Mouse (Mus musculus): ENCODE results near the gene Osbpl9. TPM values are rescaled to one million over a fixed set of nuclear protein-coding genes. Genes with fewer than 3 reads are reported as not detected.

The Osbpl9 gene
- polyA plus RNA-seq, 1 experiment = 133 TPM

DNA sequence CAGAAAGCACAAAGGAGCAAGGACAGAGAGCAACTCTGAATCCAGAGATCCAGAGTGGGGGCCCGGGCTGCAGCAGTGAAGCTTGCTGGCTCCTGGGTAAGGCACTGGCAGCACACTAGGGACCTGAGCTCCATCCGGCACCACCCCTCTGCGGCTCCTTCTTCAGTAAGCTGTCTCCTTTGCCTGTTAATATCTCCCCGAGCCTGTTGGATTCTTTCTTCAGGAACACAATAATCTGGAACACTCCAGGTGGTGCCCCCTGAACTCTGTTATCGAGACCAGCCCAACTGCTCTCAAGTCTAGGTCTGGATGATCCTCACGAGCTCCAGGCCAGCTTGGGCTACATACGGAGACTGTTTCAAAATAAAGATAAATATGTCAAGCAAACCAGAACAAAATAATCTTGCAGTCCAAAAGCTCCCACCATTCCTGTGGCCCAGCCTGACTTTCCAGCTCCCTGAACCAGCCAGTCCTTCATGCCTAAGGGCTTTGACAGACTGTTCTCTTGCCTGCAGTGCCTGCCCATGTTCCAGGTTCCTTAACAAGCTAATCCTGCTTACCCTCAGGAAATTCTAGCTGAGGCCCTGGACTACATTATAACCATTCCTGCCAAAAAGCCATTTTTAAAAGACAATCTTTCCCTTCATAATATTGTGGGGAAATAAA, 28.2 kb downstream of the Osbpl9 start:
- Histone ChIP-seq H3K4me3 (ENCODE audit: insufficient read depth, low read length) (no peak overlapping the region), H3K4me1 (ENCODE audit: control insufficient read depth, insufficient read depth, low read length) (peaks cover 9% of the 10 kb centered on the region), H3K27ac (ENCODE audit: insufficient read depth, low read depth, low read length) (no peak overlapping the region)
- TF ChIP-seq CTCF (IDR thresholded peaks at IDR 0.05; ENCODE audit: low read depth, low read length) (no peak), POLR2A (IDR thresholded peaks at IDR 0.05; ENCODE audit: borderline replicate concordance, low read depth, low read length) (no peak)

DNA sequence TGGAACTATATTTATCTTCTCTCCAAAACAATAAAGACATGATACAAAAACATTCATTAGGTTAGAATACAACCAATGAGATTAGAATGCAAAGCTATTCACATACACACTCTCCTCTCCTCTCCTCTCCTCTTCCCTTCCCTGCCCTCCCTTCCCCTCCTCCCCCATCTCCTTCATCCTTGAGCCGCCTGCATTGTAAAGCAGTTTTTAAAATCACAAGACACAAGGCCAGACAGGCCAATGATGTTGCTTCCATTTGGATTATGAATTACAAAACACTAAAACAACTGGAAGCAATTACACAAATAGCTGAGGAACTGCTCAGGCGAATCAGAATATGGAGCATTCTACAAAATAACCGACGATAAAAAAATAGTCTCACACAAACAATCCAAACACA, 28.7 kb downstream of the Osbpl9 start:
- H3K27ac ChIP-seq (ENCODE audit: insufficient read depth, low read depth, low read length) = no peak overlapping the region
- no peak for TF ChIP-seq POLR2A (IDR thresholded peaks at IDR 0.05; ENCODE audit: borderline replicate concordance, low read depth, low read length)
- TF ChIP-seq CTCF (IDR thresholded peaks at IDR 0.05; ENCODE audit: low read depth, low read length) = no peak
- H3K4me3 ChIP-seq (ENCODE audit: insufficient read depth, low read length) = no peak overlapping the region
- peaks cover 9% of the 10 kb centered on the region for H3K4me1 ChIP-seq (ENCODE audit: control insufficient read depth, insufficient read depth, low read length)

DNA sequence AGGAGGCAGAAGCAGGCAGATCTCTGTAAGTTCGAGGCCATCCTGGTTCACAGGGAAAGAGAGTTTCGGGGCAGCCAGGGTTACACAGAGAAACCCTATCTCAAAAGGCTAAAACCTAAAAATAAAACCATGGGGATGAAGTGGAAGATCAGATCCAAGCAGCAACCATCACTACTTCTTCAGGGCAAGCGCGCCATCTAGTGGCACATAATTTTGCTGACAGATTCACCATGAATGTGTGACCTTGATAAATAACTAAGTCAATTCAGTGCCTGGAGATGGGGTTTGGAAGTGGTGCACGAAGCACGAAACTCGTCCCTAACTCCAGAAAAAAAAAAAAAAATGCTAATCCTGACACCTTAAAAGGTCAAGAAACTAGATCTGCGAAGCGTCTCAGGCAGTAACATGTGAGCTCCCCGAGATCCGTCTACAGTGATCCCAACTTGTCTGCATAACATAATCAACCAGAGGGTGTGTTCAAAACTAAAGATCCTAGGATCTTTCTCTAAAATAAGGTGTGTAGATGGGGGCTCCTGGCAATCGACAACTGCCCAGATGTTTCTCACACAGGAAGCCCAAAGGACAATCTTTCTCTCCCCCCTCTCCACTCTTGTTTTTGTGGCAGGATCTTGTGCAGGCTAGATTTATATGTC, 36.4 kb downstream of the Osbpl9 start:
- Histone ChIP-seq H3K4me1 (ENCODE audit: control insufficient read depth, insufficient read depth, low read length) (no peaks in the 10 kb centered on the region), H3K4me3 (ENCODE audit: insufficient read depth, low read length) (no peak overlapping the region), H3K27ac (ENCODE audit: insufficient read depth, low read depth, low read length) (no peak overlapping the region)
- TF ChIP-seq CTCF (IDR thresholded peaks at IDR 0.05; ENCODE audit: low read depth, low read length) = no peak
- no peak for TF ChIP-seq POLR2A (IDR thresholded peaks at IDR 0.05; ENCODE audit: borderline replicate concordance, low read depth, low read length)

- Histone ChIP-seq H3K27ac (ENCODE audit: insufficient read depth, low read depth, low read length) (no peak overlapping the region), H3K4me3 (ENCODE audit: insufficient read depth, low read length) (no peak overlapping the region), H3K4me1 (ENCODE audit: control insufficient read depth, insufficient read depth, low read length) (no peaks in the 10 kb centered on the region)
- TF ChIP-seq CTCF (IDR thresholded peaks at IDR 0.05; ENCODE audit: low read depth, low read length) = no peak
- TF ChIP-seq POLR2A (IDR thresholded peaks at IDR 0.05; ENCODE audit: borderline replicate concordance, low read depth, low read length) = no peak
These were observed 45.4 kb downstream of the Osbpl9 start for GRCm38 (mm10) chr4:109156481-109157261.

DNA sequence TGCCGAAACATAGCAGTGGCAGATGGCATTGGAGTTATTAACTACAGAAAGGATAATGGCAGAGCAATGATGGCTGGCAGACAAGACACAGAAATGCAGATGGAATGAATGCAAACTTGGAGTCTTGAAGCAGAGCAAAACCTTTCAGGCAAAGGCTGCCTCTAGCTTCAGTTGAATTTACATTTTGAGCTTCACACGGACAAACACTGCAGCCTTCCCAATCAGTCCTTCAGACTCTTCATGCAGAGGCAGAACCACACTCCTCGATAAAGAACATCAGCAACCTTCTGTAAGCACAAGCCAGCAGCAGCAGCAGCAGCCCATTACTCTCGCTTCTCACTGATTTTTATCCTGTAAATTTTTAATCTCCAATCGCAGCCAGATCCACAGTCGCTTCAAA, 46.0 kb downstream of the Osbpl9 start:
- Histone ChIP-seq H3K4me1 (ENCODE audit: control insufficient read depth, insufficient read depth, low read length) (no peaks in the 10 kb centered on the region), H3K27ac (ENCODE audit: insufficient read depth, low read depth, low read length) (no peak overlapping the region), H3K4me3 (ENCODE audit: insufficient read depth, low read length) (no peak overlapping the region)
- TF ChIP-seq POLR2A (IDR thresholded peaks at IDR 0.05; ENCODE audit: borderline replicate concordance, low read depth, low read length) (no peak), CTCF (IDR thresholded peaks at IDR 0.05; ENCODE audit: low read depth, low read length) (no peak)

GRCm38 (mm10) chr4:109150214-109150613, 51.9 kb downstream of the Osbpl9 start:
- Histone ChIP-seq H3K4me3 (ENCODE audit: insufficient read depth, low read length) (no peak overlapping the region), H3K4me1 (ENCODE audit: control insufficient read depth, insufficient read depth, low read length) (peaks cover 17% of the 10 kb centered on the region), H3K27ac (ENCODE audit: insufficient read depth, low read depth, low read length) (no peak overlapping the region)
- TF ChIP-seq POLR2A (IDR thresholded peaks at IDR 0.05; ENCODE audit: borderline replicate concordance, low read depth, low read length) (no peak), CTCF (IDR thresholded peaks at IDR 0.05; ENCODE audit: low read depth, low read length) (no peak)

DNA sequence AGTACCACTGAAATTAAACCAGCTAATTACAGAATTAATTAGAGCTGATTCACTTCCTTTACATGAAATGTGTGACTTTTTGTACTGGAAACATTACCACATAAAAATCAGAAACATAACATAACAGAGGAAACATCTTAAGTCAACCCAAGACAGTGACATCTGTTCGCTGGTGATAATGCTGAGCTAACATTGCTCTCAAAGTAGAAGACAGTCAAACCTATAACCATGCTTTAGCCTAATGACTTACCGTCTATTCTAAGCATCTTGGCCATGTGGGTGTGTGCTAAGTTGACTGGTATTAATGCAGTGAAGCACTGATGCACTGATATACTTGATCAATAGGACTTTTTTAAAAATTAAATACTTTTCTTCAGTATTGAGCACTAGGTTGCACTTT, 52.7 kb downstream of the Osbpl9 start:
- Histone ChIP-seq H3K27ac (ENCODE audit: insufficient read depth, low read depth, low read length) (no peak overlapping the region), H3K4me3 (ENCODE audit: insufficient read depth, low read length) (no peak overlapping the region), H3K4me1 (ENCODE audit: control insufficient read depth, insufficient read depth, low read length) (peaks cover 19% of the 10 kb centered on the region)
- TF ChIP-seq CTCF (IDR thresholded peaks at IDR 0.05; ENCODE audit: low read depth, low read length) = no peak
- no peak for TF ChIP-seq POLR2A (IDR thresholded peaks at IDR 0.05; ENCODE audit: borderline replicate concordance, low read depth, low read length)

- Histone ChIP-seq H3K4me1 (ENCODE audit: control insufficient read depth, insufficient read depth, low read length) (peaks cover 33% of the 10 kb centered on the region), H3K27ac (ENCODE audit: insufficient read depth, low read depth, low read length) (peak overlapping the region; percentile 29; the same call in 1 of the 2 replicates), H3K4me3 (ENCODE audit: insufficient read depth, low read length) (no peak overlapping the region)
- TF ChIP-seq CTCF (IDR thresholded peaks at IDR 0.05; ENCODE audit: low read depth, low read length) (peak; percentile 25; the same call in 1 of the 2 replicates), POLR2A (IDR thresholded peaks at IDR 0.05; ENCODE audit: borderline replicate concordance, low read depth, low read length) (no peak)
These were observed 54.6 kb downstream of the Osbpl9 start for GRCm38 (mm10) chr4:109147278-109148038.

GRCm38 (mm10) chr4:109143091-109143490, 59.0 kb downstream of the Osbpl9 start:
- TF ChIP-seq CTCF (IDR thresholded peaks at IDR 0.05; ENCODE audit: low read depth, low read length) = no peak
- no peak for TF ChIP-seq POLR2A (IDR thresholded peaks at IDR 0.05; ENCODE audit: borderline replicate concordance, low read depth, low read length)
- Histone ChIP-seq H3K27ac (ENCODE audit: insufficient read depth, low read depth, low read length) (peak overlapping the region; percentile 36), H3K4me3 (ENCODE audit: insufficient read depth, low read length) (no peak overlapping the region), H3K4me1 (ENCODE audit: control insufficient read depth, insufficient read depth, low read length) (peaks cover 37% of the 10 kb centered on the region)

All from bone marrow macrophage, adult 2 months (primary cell).